Mouse (Mus musculus): Measurements from ENCODE around the gene Neurog2. TPM values are rescaled to one million over a fixed set of nuclear protein-coding genes. Genes with fewer than 3 reads are reported as not detected.

The Neurog2 gene
- polyA plus RNA-seq, 1 experiment from 2014 or later, result 2.4 TPM

- Histone ChIP-seq H3K27ac (ENCODE audit: low read depth, low read length) (no peak overlapping the region), H3K4me3 (ENCODE audit: low read length) (no peak overlapping the region), H3K4me2 (ENCODE audit: low read length) (0 out of 2 replicates have a peak overlapping the region, but pooled peaks have one; percentile 22), H3K9ac (ENCODE audit: low read depth, low read length) (no peak overlapping the region), H3K36me3 (ENCODE audit: control insufficient read depth, insufficient read depth, low read length) (no peaks in the 10 kb centered on the region), H3K27me3 (replicated peaks; ENCODE audit: control insufficient read depth, insufficient read depth, low read length) (peaks cover 33% of the 10 kb centered on the region), H3K9me3 (ENCODE audit: control insufficient read depth, low read length) (no peaks in the 10 kb centered on the region), H3K4me1 (ENCODE audit: control insufficient read depth, insufficient read depth, low read depth, low read length) (peaks cover 21% of the 10 kb centered on the region)
- ATAC-seq, result no peak
- 5% methylated on average over 37 of the region's 37 CpGs for WGBS
These were observed 4.4 kb upstream of the Neurog2 start for GRCm38 (mm10) chr3:127628311-127629184.

GRCm38 (mm10) chr3:127630190-127630589, 2.7 kb upstream of the Neurog2 start:
- Histone ChIP-seq H3K4me2 (ENCODE audit: low read length) (no peak overlapping the region), H3K9me3 (ENCODE audit: control insufficient read depth, low read length) (no peaks in the 10 kb centered on the region), H3K4me3 (ENCODE audit: low read length) (no peak overlapping the region), H3K9ac (ENCODE audit: low read depth, low read length) (no peak overlapping the region), H3K4me1 (ENCODE audit: control insufficient read depth, insufficient read depth, low read depth, low read length) (peaks cover 26% of the 10 kb centered on the region), H3K27me3 (replicated peaks; ENCODE audit: control insufficient read depth, insufficient read depth, low read length) (peaks cover 33% of the 10 kb centered on the region), H3K36me3 (ENCODE audit: control insufficient read depth, insufficient read depth, low read length) (no peaks in the 10 kb centered on the region), H3K27ac (ENCODE audit: low read depth, low read length) (no peak overlapping the region)
- no peak for ATAC-seq
- WGBS, result 30% methylated on average over 1 of the region's 1 CpGs

- Histone ChIP-seq H3K9me3 (ENCODE audit: control insufficient read depth, low read length) (no peaks in the 10 kb centered on the region), H3K27me3 (replicated peaks; ENCODE audit: control insufficient read depth, insufficient read depth, low read length) (peaks cover 31% of the 10 kb centered on the region), H3K27ac (ENCODE audit: low read depth, low read length) (no peak overlapping the region), H3K4me3 (ENCODE audit: low read length) (no peak overlapping the region), H3K9ac (ENCODE audit: low read depth, low read length) (no peak overlapping the region), H3K4me2 (ENCODE audit: low read length) (no peak overlapping the region), H3K36me3 (ENCODE audit: control insufficient read depth, insufficient read depth, low read length) (no peaks in the 10 kb centered on the region), H3K4me1 (ENCODE audit: control insufficient read depth, insufficient read depth, low read depth, low read length) (peaks cover 23% of the 10 kb centered on the region)
- WGBS, result 6% methylated on average over 17 of the region's 17 CpGs
- no peak for ATAC-seq
These were observed 2.1 kb upstream of the Neurog2 start for GRCm38 (mm10) chr3:127630735-127631372.

- no peak overlapping the region for H3K27ac ChIP-seq (ENCODE audit: low read depth, low read length)
- peaks cover 23% of the 10 kb centered on the region for H3K4me1 ChIP-seq (ENCODE audit: control insufficient read depth, insufficient read depth, low read depth, low read length)
- ATAC-seq, result no peak
- peak overlapping the region; percentile 5; the same call in 1 of the 2 replicates for H3K4me2 ChIP-seq (ENCODE audit: low read length)
- H3K4me3 ChIP-seq (ENCODE audit: low read length), result no peak overlapping the region
- H3K9me3 ChIP-seq (ENCODE audit: control insufficient read depth, low read length), result no peaks in the 10 kb centered on the region
- WGBS, result under 1% methylated on average over 10 of the region's 10 CpGs
- no peak overlapping the region for H3K9ac ChIP-seq (ENCODE audit: low read depth, low read length)
- H3K36me3 ChIP-seq (ENCODE audit: control insufficient read depth, insufficient read depth, low read length), result no peaks in the 10 kb centered on the region
- H3K27me3 ChIP-seq (replicated peaks; ENCODE audit: control insufficient read depth, insufficient read depth, low read length), result peaks cover 29% of the 10 kb centered on the region
These were observed 1.4 kb upstream of the Neurog2 start for GRCm38 (mm10) chr3:127631582-127631981.

GRCm38 (mm10) chr3:127632531-127632930, 404 bp upstream of the Neurog2 start:
- peaks cover 23% of the 10 kb centered on the region for H3K4me1 ChIP-seq (ENCODE audit: control insufficient read depth, insufficient read depth, low read depth, low read length)
- no peaks in the 10 kb centered on the region for H3K9me3 ChIP-seq (ENCODE audit: control insufficient read depth, low read length)
- H3K27me3 ChIP-seq (replicated peaks; ENCODE audit: control insufficient read depth, insufficient read depth, low read length), result peaks cover 28% of the 10 kb centered on the region
- no peak overlapping the region for H3K27ac ChIP-seq (ENCODE audit: low read depth, low read length)
- H3K9ac ChIP-seq (ENCODE audit: low read depth, low read length), result peak overlapping the region; percentile 60
- WGBS, result under 1% methylated on average over 28 of the region's 32 CpGs
- H3K4me3 ChIP-seq (ENCODE audit: low read length), result peak overlapping the region; percentile 51
- peak; percentile 73 for ATAC-seq
- no peaks in the 10 kb centered on the region for H3K36me3 ChIP-seq (ENCODE audit: control insufficient read depth, insufficient read depth, low read length)
- H3K4me2 ChIP-seq (ENCODE audit: low read length), result peak overlapping the region; percentile 93

- peak overlapping the region; percentile 60; the same call in 1 of the 2 replicates for H3K9ac ChIP-seq (ENCODE audit: low read depth, low read length)
- ATAC-seq, result peak; percentile 86
- peaks cover 30% of the 10 kb centered on the region for H3K27me3 ChIP-seq (replicated peaks; ENCODE audit: control insufficient read depth, insufficient read depth, low read length)
- H3K4me1 ChIP-seq (ENCODE audit: control insufficient read depth, insufficient read depth, low read depth, low read length), result peaks cover 19% of the 10 kb centered on the region
- no peaks in the 10 kb centered on the region for H3K36me3 ChIP-seq (ENCODE audit: control insufficient read depth, insufficient read depth, low read length)
- WGBS, result under 1% methylated on average over 50 of the region's 58 CpGs
- H3K27ac ChIP-seq (ENCODE audit: low read depth, low read length), result no peak overlapping the region
- H3K4me2 ChIP-seq (ENCODE audit: low read length), result peak overlapping the region; percentile 93
- H3K4me3 ChIP-seq (ENCODE audit: low read length), result peak overlapping the region; percentile 51
- H3K9me3 ChIP-seq (ENCODE audit: control insufficient read depth, low read length), result no peaks in the 10 kb centered on the region
These were observed 1.4 kb downstream of the Neurog2 start for GRCm38 (mm10) chr3:127634101-127634983.

GRCm38 (mm10) chr3:127634984-127635349, 2.0 kb downstream of the Neurog2 start:
- peaks cover 24% of the 10 kb centered on the region for H3K27me3 ChIP-seq (replicated peaks; ENCODE audit: control insufficient read depth, insufficient read depth, low read length)

GRCm38 (mm10) chr3:127639875-127640761, 7.2 kb downstream of the Neurog2 start:
- Histone ChIP-seq H3K27me3 (replicated peaks; ENCODE audit: control insufficient read depth, insufficient read depth, low read length) (peaks cover 26% of the 10 kb centered on the region), H3K4me3 (ENCODE audit: low read length) (no peak overlapping the region; the same call in 1 of the 2 replicates), H3K9me3 (ENCODE audit: control insufficient read depth, low read length) (no peaks in the 10 kb centered on the region), H3K9ac (ENCODE audit: low read depth, low read length) (no peak overlapping the region), H3K36me3 (ENCODE audit: control insufficient read depth, insufficient read depth, low read length) (no peaks in the 10 kb centered on the region), H3K4me2 (ENCODE audit: low read length) (peak overlapping the region; percentile 48), H3K4me1 (ENCODE audit: control insufficient read depth, insufficient read depth, low read depth, low read length) (peaks cover 8% of the 10 kb centered on the region; the same call in 1 of the 2 replicates), H3K27ac (ENCODE audit: low read depth, low read length) (no peak overlapping the region)
- peak; percentile 69 for ATAC-seq
- 2% methylated on average over 36 of the region's 36 CpGs for WGBS

More at GRCm38 (mm10) chr3:127634984-127635349, 2.0 kb downstream of the Neurog2 start:
- no peak overlapping the region; the same call in 1 of the 2 replicates for H3K4me3 ChIP-seq (ENCODE audit: low read length)
- peak overlapping the region; percentile 93 for H3K4me2 ChIP-seq (ENCODE audit: low read length)
- H3K27ac ChIP-seq (ENCODE audit: low read depth, low read length), result no peak overlapping the region
- no peak for ATAC-seq
- H3K36me3 ChIP-seq (ENCODE audit: control insufficient read depth, insufficient read depth, low read length), result no peaks in the 10 kb centered on the region
- no peak overlapping the region for H3K9ac ChIP-seq (ENCODE audit: low read depth, low read length)
- WGBS, result 1% methylated on average over 3 of the region's 3 CpGs
- peaks cover 21% of the 10 kb centered on the region for H3K4me1 ChIP-seq (ENCODE audit: control insufficient read depth, insufficient read depth, low read depth, low read length)
- H3K9me3 ChIP-seq (ENCODE audit: control insufficient read depth, low read length), result no peaks in the 10 kb centered on the region

Measured in hindbrain, embryonic 16.5 days (tissue).